Mouse (Mus musculus): ENCODE data around the gene Gm13420.

- no peak for TF ChIP-seq TBP (conservative IDR thresholded peaks at IDR 0.05; ENCODE audit: low read depth, low read length)
- no peak for TF ChIP-seq CTCF (conservative IDR thresholded peaks at IDR 0.05 in 1 of 2, IDR thresholded peaks at IDR 0.05 in 1 of 2; ENCODE audit: low read depth in 2 of 2, low read length in 2 of 2)
- no peak for TF ChIP-seq UBTF (IDR thresholded peaks at IDR 0.05; ENCODE audit: low read depth, low read length)
These were observed 4.2 kb downstream of the Gm13420 start for GRCm38 (mm10) chr2:29747188-29747782.
